In genomic region chr2:27079152-27079584, GRCm38 (mm10) we compare ENCODE assay signal across 8 mouse cellular contexts. TPM values are rescaled to one million over a fixed set of nuclear protein-coding genes. Genes with fewer than 3 reads are reported as not detected.
A peak's percentile ranks its signal among the peaks of the same experiment; 100 is the strongest.
DNase-seq lines count a peak whose midpoint lies in the region; ATAC-seq and TF ChIP-seq lines count a peak whose summit lies in the region.

TSS of gene Adamtsl2 (plus strand) at chr2:27079379.

- H3K4me2 ChIP-seq in hindbrain, embryonic 15.5 days, result peak within 1 kb of the TSS; percentile 17

- no peaks in the 10 kb centered on the region for H3K36me3 ChIP-seq in hindbrain, embryonic 15.5 days

- no peak within 1 kb of the TSS for H3K9ac ChIP-seq in hindbrain, embryonic 15.5 days

- peak; percentile 78 for DNase-seq in adrenal gland, adult 2 months
- peak; percentile 77 for DNase-seq in embryo, embryonic 10 days (ENCODE audit: low spot score)
- DNase-seq in gastrocnemius, postnatal 25 days, result peak; percentile 90
- DNase-seq in left cerebral cortex, adult 2 months (ENCODE audit: extremely low spot score in 1 of 2, low spot score in 2 of 2), result peak; percentile 38 to 45
- DNase-seq in lung, postnatal 4 days, result peak; percentile 87 to 95
- DNase-seq in right cerebral cortex, postnatal 25 days, result peak; percentile 45

- no peaks in the 10 kb centered on the region for H3K9me3 ChIP-seq in hindbrain, embryonic 15.5 days

- peaks cover 29% of the 10 kb centered on the region for H3K4me1 ChIP-seq in hindbrain, embryonic 15.5 days (replicated peaks)

- no peak; the same call in 1 of the 2 replicates for TF ChIP-seq CTCF in left cerebral cortex, adult 2 months (IDR thresholded peaks at IDR 0.05)

- peak within 1 kb of the TSS; percentile 61 for H3K27ac ChIP-seq in hindbrain, embryonic 15.5 days (replicated peaks)
- peak within 1 kb of the TSS; percentile 40; the same call in 1 of the 2 replicates for H3K27ac ChIP-seq in left cerebral cortex, adult 2 months

- intact Hi-C loops in left cerebral cortex, adult 2 months (cut with DNase I), result no loop called here

- peak within 1 kb of the TSS; percentile 1; the same call in 1 of the 2 replicates for H3K4me3 ChIP-seq in hindbrain, embryonic 15.5 days
- peak within 1 kb of the TSS; percentile 24; the same call in 1 of the 2 replicates for H3K4me3 ChIP-seq in left cerebral cortex, adult 2 months

- H3K27me3 ChIP-seq in hindbrain, embryonic 15.5 days, result no peaks in the 10 kb centered on the region

- ATAC-seq in hindbrain, embryonic 15.5 days (ENCODE audit: low FRiP score, low read depth), result peak; percentile 70
- no peak for ATAC-seq in monocyte, adult 5-6 weeks (replicated peaks; ENCODE audit: insufficient number of reproducible peaks, low FRiP score, low TSS enrichment, poor library complexity, severe bottlenecking)

- 2% methylated on average over 10 of the region's 10 CpGs for WGBS in hindbrain, embryonic 15.5 days

RNA-seq across cellular contexts. Expression of gene Adamtsl2, which starts in this region (rescaled TPM):
- total RNA-seq in adrenal gland, adult 2 months (2021), result 10 to 100 TPM; 24.8 to 25.4 TPM
- 20.9 and 28.5 TPM in 2 replicates for polyA plus RNA-seq in adrenal gland, adult 2 months (2012; rRNA removed)
- 1 to 10 TPM; 8.2 to 8.7 TPM for total RNA-seq in gastrocnemius, postnatal 25 days (2021)
- polyA plus RNA-seq in hindbrain, embryonic 15.5 days (2015; fragmentation: Nextera tagmentation; extraction: Ambion mirVana), result 8.0 and 10.4 TPM in 2 replicates
- 10 to 100 TPM; 16.2 to 21.4 TPM for total RNA-seq in left cerebral cortex, adult 2 months (2021)
- not detected in 3 replicates for total RNA-seq in monocyte, adult 5-6 weeks (2017)
